Mouse (Mus musculus): ENCODE data around the gene Cfl1. TPM values are rescaled to one million over a fixed set of nuclear protein-coding genes. Genes with fewer than 3 reads are reported as not detected.

The Cfl1 gene
- polyA plus RNA-seq, 1 experiment = 478 TPM

DNA sequence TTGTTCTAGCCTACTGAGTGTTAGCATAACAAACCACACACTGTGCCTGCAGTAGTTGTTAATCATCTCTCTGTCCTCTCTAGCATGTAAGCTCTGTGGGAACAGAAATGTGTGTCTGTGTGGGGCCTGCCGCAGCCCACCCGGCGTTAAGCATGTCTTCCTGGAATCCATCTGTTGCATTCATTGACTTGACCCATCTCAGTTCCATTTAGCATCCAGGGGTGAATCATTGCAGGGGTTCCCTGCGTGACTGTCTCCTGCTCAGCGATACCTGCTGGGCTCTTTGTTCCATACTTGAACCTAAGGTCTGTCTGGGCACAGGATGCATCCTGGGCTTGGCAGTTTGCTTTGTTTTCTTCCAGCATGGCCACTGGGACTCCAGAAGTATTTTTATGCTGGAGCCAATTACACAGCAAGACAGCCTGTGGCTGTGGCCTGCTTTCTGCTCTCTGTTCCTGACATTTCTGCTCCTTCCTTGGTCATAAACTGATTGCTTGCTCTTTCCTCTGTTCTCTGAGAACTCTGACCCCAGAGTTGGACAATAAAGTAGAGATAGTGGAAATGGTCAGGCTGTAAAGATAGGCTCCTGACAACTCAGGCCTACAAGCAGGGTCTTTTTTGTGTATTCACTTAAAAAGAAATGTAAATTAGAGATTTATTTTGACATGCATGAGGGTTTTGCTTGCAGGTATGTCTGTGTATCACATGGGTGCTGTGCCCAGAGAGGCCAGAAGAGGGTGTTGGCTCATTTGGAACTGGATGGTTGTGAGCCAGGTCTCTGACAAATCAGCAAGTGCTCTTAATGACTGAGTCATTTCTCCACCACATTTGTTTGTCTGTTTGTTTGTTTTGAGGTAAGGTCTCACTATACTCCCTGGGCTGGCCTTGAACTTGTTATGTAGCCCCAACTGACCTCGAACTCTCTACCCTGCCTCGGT, 25.9 kb downstream of the Cfl1 start:
- no peaks in the 10 kb centered on the region; the same call in 1 of the 2 replicates for H3K4me1 ChIP-seq (ENCODE audit: control insufficient read depth, insufficient read depth, low read length)
- no peak overlapping the region for H3K4me3 ChIP-seq (replicated peaks; ENCODE audit: control insufficient read depth, low read depth, low read length)
- TF ChIP-seq POLR2A (IDR thresholded peaks at IDR 0.05; ENCODE audit: borderline replicate concordance, control insufficient read depth, low read depth, low read length) = no peak
- TF ChIP-seq CTCF (IDR thresholded peaks at IDR 0.05; ENCODE audit: control insufficient read depth, insufficient read depth, low read length) = no peak
- WGBS = 87% methylated on average over 7 of the region's 7 CpGs
- H3K27ac ChIP-seq (ENCODE audit: control insufficient read depth, insufficient read depth, low read depth, low read length, poor library complexity) = no peak overlapping the region

- TF ChIP-seq POLR2A (IDR thresholded peaks at IDR 0.05; ENCODE audit: borderline replicate concordance, control insufficient read depth, low read depth, low read length) = no peak
- TF ChIP-seq CTCF (IDR thresholded peaks at IDR 0.05; ENCODE audit: control insufficient read depth, insufficient read depth, low read length) = no peak
- 79% methylated on average over 8 of the region's 8 CpGs for WGBS
- Histone ChIP-seq H3K4me3 (replicated peaks; ENCODE audit: control insufficient read depth, low read depth, low read length) (no peak overlapping the region), H3K4me1 (ENCODE audit: control insufficient read depth, insufficient read depth, low read length) (no peaks in the 10 kb centered on the region; the same call in 1 of the 2 replicates), H3K27ac (ENCODE audit: control insufficient read depth, insufficient read depth, low read depth, low read length, poor library complexity) (no peak overlapping the region)
Observed at GRCm38 (mm10) chr19:5516906-5517505, 26.8 kb downstream of the Cfl1 start.

DNA sequence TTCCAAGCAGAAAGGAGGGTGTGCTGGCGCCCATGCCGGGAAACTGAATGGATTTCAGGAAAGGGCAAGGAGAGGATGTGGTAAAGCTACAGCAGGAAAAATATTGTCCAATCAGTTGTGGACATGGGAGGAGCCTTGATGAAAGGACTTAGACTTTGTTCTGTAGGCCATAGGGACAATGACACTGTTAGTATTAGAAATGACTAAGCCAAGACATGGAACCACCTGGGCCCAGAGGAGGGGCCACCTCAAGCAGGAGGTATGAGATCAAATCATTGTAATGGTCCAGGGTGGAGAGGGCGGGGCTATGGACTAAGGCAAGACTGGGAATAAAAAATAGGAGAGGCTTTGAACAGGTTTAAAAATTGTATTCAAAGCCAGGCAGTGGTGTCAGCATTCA, 28.5 kb downstream of the Cfl1 start:
- Histone ChIP-seq H3K4me1 (ENCODE audit: control insufficient read depth, insufficient read depth, low read length) (no peaks in the 10 kb centered on the region), H3K27ac (ENCODE audit: control insufficient read depth, insufficient read depth, low read depth, low read length, poor library complexity) (no peak overlapping the region), H3K4me3 (replicated peaks; ENCODE audit: control insufficient read depth, low read depth, low read length) (no peak overlapping the region)
- TF ChIP-seq POLR2A (IDR thresholded peaks at IDR 0.05; ENCODE audit: borderline replicate concordance, control insufficient read depth, low read depth, low read length) = no peak
- 78% methylated on average over 3 of the region's 3 CpGs for WGBS

- TF ChIP-seq POLR2A (IDR thresholded peaks at IDR 0.05; ENCODE audit: borderline replicate concordance, control insufficient read depth, low read depth, low read length) (no peak), CTCF (IDR thresholded peaks at IDR 0.05; ENCODE audit: control insufficient read depth, insufficient read depth, low read length) (no peak)
- whole genome bisulfite sequencing = 70% methylated on average over 5 of the region's 5 CpGs
Observed at GRCm38 (mm10) chr19:5525204-5525603, 34.9 kb downstream of the Cfl1 start.

DNA sequence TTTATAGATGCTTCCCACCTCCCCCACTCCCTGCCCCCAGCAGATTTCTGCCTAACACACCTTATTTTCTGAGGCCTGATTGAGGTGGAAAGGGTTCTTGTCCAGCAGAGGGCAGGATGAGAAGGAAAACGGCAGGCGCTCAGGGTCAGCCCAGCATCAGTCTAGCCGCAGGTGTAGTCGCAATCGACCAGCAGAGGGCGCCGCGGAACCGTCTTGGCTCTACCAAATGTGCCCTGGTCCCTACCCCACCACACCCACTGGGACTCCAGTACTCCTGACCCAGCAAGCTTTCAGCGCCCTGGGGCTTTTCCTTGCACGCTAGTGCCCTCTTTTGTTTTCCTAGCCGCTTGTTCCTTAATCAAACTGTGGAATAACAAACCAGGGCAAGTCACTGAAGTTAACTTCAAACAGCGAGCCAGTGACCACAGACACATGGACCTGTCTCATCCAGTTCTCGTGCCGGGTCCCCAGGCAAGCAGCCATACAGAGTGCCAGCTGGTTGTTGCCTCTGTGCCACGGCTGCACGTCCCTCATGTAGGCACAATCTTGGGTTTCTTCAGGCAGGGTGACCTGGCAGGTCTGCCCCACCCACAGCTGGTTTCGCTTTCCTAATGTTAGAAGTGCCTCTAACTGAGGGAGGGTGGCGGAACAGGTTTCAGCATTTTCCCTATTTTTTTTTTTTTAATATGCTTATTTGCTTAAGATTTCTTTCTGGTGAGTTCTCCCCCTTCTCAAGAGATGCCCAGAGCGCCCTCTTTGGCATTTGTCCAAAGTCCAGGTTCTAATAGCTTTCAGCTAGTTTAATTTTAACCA, 39.3 kb downstream of the Cfl1 start:
- Histone ChIP-seq H3K27ac (ENCODE audit: control insufficient read depth, insufficient read depth, low read depth, low read length, poor library complexity) (no peak overlapping the region), H3K4me3 (replicated peaks; ENCODE audit: control insufficient read depth, low read depth, low read length) (peak overlapping the region; percentile 46), H3K4me1 (ENCODE audit: control insufficient read depth, insufficient read depth, low read length) (peaks cover 3% of the 10 kb centered on the region; the same call in 1 of the 2 replicates)
- TF ChIP-seq CTCF (IDR thresholded peaks at IDR 0.05; ENCODE audit: control insufficient read depth, insufficient read depth, low read length) (peak; percentile 99), POLR2A (IDR thresholded peaks at IDR 0.05; ENCODE audit: borderline replicate concordance, control insufficient read depth, low read depth, low read length) (peak; percentile 36; the same call in 1 of the 2 replicates)
- WGBS = 13% methylated on average over 20 of the region's 20 CpGs

More at GRCm38 (mm10) chr19:5525204-5525603, 34.9 kb downstream of the Cfl1 start:
- Histone ChIP-seq H3K4me3 (replicated peaks; ENCODE audit: control insufficient read depth, low read depth, low read length) (no peak overlapping the region), H3K27ac (ENCODE audit: control insufficient read depth, insufficient read depth, low read depth, low read length, poor library complexity) (no peak overlapping the region), H3K4me1 (ENCODE audit: control insufficient read depth, insufficient read depth, low read length) (peaks cover 3% of the 10 kb centered on the region; the same call in 1 of the 2 replicates)

DNA sequence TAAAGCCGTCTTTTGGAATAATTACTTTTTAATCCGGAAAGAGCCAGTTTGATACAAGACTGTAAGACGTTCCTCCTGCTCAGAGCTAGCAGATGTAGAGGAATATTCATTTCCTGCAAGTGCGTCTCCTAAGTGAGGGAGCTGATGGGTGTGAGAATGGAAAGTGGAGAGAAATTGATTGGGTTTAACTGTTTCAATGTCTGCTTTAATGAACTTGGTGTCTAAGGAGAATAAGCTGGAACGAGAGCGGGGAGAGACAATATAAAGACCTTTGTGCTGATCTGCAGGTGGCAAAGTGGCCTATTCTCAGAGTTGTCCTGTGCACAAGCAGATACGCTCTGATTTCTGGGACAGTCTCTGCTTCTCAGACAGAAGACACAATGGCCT, 39.9 kb downstream of the Cfl1 start:
- peaks cover 3% of the 10 kb centered on the region; the same call in 1 of the 2 replicates for H3K4me1 ChIP-seq (ENCODE audit: control insufficient read depth, insufficient read depth, low read length)
- TF ChIP-seq CTCF (IDR thresholded peaks at IDR 0.05; ENCODE audit: control insufficient read depth, insufficient read depth, low read length) (no peak), POLR2A (IDR thresholded peaks at IDR 0.05; ENCODE audit: borderline replicate concordance, control insufficient read depth, low read depth, low read length) (no peak)
- no peak overlapping the region for H3K27ac ChIP-seq (ENCODE audit: control insufficient read depth, insufficient read depth, low read depth, low read length, poor library complexity)
- 83% methylated on average over 7 of the region's 7 CpGs for WGBS
- no peak overlapping the region for H3K4me3 ChIP-seq (replicated peaks; ENCODE audit: control insufficient read depth, low read depth, low read length)

DNA sequence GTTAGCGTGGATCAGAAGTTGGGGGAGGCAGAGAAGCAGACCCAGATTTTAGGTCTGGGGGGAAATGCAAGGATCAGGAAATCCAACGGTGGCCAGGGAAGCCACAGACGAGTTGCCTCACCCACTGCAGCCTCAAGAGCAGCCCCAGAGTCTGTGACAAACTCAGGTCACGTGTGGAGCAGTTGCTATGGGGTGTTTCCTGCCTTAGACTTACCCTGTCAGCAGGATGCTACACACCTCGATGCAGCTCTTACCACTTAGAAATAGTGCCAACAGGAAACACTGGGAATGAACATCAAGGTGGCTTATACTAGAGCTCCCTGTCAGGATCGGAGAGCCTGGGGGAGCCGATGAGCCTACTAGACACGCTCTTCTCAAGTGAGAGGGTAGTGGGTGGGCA, 42.3 kb downstream of the Cfl1 start:
- H3K4me3 ChIP-seq (replicated peaks; ENCODE audit: control insufficient read depth, low read depth, low read length) = no peak overlapping the region
- 47% methylated on average over 8 of the region's 8 CpGs for WGBS
- TF ChIP-seq POLR2A (IDR thresholded peaks at IDR 0.05; ENCODE audit: borderline replicate concordance, control insufficient read depth, low read depth, low read length) (no peak), CTCF (IDR thresholded peaks at IDR 0.05; ENCODE audit: control insufficient read depth, insufficient read depth, low read length) (no peak)
- peaks cover 4% of the 10 kb centered on the region; the same call in 1 of the 2 replicates for H3K4me1 ChIP-seq (ENCODE audit: control insufficient read depth, insufficient read depth, low read length)
- no peak overlapping the region for H3K27ac ChIP-seq (ENCODE audit: control insufficient read depth, insufficient read depth, low read depth, low read length, poor library complexity)

All from bone marrow, adult 2 months (tissue).